Mouse (Mus musculus): ENCODE results near the gene Fer1l5.

Gene Fer1l5

GRCm38 (mm10) chr1:36429511-36429910 lies 57.4 kb downstream of the Fer1l5 start:
- 96% methylated on average over 2 of the region's 2 CpGs for whole genome bisulfite sequencing

GRCm38 (mm10) chr1:36432999-36433398 lies 60.9 kb downstream of the Fer1l5 start:
- 91% methylated on average over 4 of the region's 4 CpGs for WGBS

- 95% methylated on average over 3 of the region's 3 CpGs for WGBS
These were observed 61.5 kb downstream of the Fer1l5 start for GRCm38 (mm10) chr1:36433616-36434015.

- WGBS = 67% methylated on average over 4 of the region's 4 CpGs
These were observed 63.0 kb downstream of the Fer1l5 start for GRCm38 (mm10) chr1:36435071-36435470.

GRCm38 (mm10) chr1:36436515-36436914 lies 64.4 kb downstream of the Fer1l5 start:
- 94% methylated on average over 6 of the region's 6 CpGs for WGBS

- 87% methylated on average over 3 of the region's 3 CpGs for WGBS
These were observed 65.1 kb downstream of the Fer1l5 start for GRCm38 (mm10) chr1:36437223-36437622.

- WGBS = 24% methylated on average over 4 of the region's 4 CpGs
These were observed 69.0 kb downstream of the Fer1l5 start for GRCm38 (mm10) chr1:36441101-36441500.

- 1% methylated on average over 55 of the region's 57 CpGs for WGBS
These were observed 72.7 kb downstream of the Fer1l5 start, which contains the start of gene Lman2l for GRCm38 (mm10) chr1:36444471-36445464. Gene Lman2l, minus strand, starts transcription at chr1:36445271.

GRCm38 (mm10) chr1:36445508-36445907 lies 73.4 kb downstream of the Fer1l5 start:
- 37% methylated on average over 8 of the region's 8 CpGs for WGBS

- 84% methylated on average over 5 of the region's 5 CpGs for WGBS
These were observed 74.2 kb downstream of the Fer1l5 start for GRCm38 (mm10) chr1:36446106-36446824.

GRCm38 (mm10) chr1:36446841-36447240 lies 74.8 kb downstream of the Fer1l5 start:
- 90% methylated on average over 5 of the region's 5 CpGs for WGBS

- 70% methylated on average over 6 of the region's 6 CpGs for WGBS
These were observed 82.1 kb downstream of the Fer1l5 start for GRCm38 (mm10) chr1:36454055-36454815.

GRCm38 (mm10) chr1:36457388-36458014 lies 85.4 kb downstream of the Fer1l5 start:
- WGBS = 41% methylated on average over 7 of the region's 7 CpGs

- WGBS = 54% methylated on average over 5 of the region's 5 CpGs
These were observed 86.1 kb downstream of the Fer1l5 start for GRCm38 (mm10) chr1:36458169-36458568.

GRCm38 (mm10) chr1:36461829-36462228 lies 89.7 kb downstream of the Fer1l5 start:
- 29% methylated on average over 2 of the region's 2 CpGs for WGBS

GRCm38 (mm10) chr1:36465641-36466160 lies 93.6 kb downstream of the Fer1l5 start:
- WGBS = 91% methylated on average over 4 of the region's 4 CpGs

GRCm38 (mm10) chr1:36467446-36467845 lies 95.4 kb downstream of the Fer1l5 start:
- WGBS = 81% methylated on average over 5 of the region's 5 CpGs

GRCm38 (mm10) chr1:36469811-36470444 lies 97.8 kb downstream of the Fer1l5 start:
- WGBS = 74% methylated on average over 2 of the region's 2 CpGs

GRCm38 (mm10) chr1:36471181-36472105 lies 99.4 kb downstream of the Fer1l5 start, which contains the start of gene Cnnm4:
Gene Cnnm4, plus strand, starts transcription at chr1:36471620.
- under 1% methylated on average over 81 of the region's 98 CpGs for WGBS

Measured in cerebral cortex, adult 2 months (tissue).